Mouse (Mus musculus) layer of hippocampus, adult 11-12 months (tissue): ENCODE data around the gene E030030I06Rik.
"Not testable (repeated sequence)": the region's sequence is repeated elsewhere in the genome, so short reads cannot be mapped to it uniquely, and the experiment has no call there.

Source experiments
- DNase-seq: peaks from one replicate; pipeline ENCODE4 v3.0.0; 2022; ENCODE audit warnings: low spot score

The E030030I06Rik gene

DNA sequence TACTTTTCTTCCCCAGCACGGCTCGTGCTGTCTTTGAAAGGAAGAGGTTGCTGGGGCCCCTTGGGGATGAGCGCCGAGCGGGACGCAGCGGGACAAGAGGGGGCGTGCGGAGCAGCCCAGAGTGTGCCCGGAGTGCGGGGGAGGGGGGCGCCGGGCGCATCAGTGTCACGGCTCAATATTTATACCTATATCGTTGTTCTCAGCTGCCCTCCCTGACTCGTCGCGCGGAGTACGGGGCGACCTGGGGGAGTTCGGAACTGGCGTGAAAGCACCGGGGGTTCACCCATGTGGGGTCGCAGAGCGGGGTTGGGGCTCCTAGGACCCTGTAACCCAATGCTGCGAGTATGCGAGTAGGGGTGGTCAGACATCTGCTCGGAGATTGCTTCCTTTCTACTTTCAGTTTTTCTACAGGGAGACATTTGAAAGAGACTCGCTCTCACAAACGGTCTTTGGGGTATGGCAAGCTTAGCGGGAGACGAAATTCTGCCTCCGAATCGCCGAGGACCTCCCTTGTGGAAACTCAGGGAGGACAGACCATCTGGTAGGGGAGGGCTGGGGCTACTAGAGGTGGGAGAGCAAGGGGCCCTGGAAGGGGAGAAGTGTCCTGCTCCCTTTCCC is at the start of gene E030030I06Rik:
E030030I06Rik (minus strand) TSS at position 198 of the 618 bp plus-strand sequence.
- no peak for DNase-seq

DNA sequence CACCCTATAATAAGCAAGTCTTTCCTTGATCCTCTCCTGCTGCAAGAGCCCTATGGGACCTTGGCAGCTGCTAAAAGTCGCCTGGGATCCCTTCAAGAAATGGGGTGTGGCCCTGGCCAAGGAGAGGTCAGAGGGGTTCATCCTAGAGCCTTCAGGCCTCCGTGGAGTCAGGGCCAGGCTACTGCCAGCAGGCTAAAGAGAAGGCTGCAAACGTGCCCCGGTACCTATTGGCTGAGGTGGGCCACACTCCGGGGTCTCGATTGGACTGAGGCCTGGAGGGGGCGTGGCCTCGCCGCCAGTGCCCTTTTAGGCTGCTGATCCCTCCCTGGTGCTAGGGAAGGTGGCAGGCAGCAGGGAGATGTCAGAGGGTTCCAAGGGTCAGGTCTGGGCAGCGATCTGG is 42.0 kb upstream of the E030030I06Rik start:
- not testable (repeated sequence) for DNase-seq

DNA sequence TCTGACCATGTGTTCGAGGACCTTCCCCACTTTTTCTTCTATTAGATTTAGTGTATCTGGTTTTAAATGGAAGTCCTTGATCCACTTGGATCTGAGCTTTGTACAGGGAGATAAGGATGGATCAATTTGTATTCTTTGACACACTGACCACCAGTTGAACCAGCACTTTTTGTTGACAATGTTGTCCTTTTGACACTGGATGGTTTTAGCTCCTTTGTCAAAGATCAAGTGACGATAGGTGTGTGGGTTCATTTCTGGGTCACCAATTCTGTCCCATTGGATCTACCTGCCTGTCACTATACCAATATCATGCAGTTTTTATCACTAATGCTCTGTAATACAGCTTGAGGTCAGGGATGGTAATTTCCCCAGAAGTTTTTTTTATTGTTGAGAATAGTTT is 27.4 kb upstream of the E030030I06Rik start:
- not testable (repeated sequence) for DNase-seq

DNA sequence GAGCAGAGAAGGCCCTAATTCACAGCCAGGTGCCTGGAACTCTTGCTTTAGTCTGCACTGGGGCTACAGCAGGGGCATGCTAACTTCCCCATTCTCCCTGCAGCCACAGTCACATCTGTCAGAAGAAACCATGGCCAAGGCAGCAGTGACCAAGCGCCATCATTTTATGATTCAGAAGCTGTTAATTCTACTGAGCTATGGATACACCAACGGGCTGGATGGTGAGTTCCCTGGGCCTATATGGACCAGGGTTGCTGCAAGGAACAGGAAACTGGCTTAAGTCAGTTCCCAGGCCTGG is 25.1 kb upstream of the E030030I06Rik start:
- DNase-seq, result not testable (repeated sequence)

DNA sequence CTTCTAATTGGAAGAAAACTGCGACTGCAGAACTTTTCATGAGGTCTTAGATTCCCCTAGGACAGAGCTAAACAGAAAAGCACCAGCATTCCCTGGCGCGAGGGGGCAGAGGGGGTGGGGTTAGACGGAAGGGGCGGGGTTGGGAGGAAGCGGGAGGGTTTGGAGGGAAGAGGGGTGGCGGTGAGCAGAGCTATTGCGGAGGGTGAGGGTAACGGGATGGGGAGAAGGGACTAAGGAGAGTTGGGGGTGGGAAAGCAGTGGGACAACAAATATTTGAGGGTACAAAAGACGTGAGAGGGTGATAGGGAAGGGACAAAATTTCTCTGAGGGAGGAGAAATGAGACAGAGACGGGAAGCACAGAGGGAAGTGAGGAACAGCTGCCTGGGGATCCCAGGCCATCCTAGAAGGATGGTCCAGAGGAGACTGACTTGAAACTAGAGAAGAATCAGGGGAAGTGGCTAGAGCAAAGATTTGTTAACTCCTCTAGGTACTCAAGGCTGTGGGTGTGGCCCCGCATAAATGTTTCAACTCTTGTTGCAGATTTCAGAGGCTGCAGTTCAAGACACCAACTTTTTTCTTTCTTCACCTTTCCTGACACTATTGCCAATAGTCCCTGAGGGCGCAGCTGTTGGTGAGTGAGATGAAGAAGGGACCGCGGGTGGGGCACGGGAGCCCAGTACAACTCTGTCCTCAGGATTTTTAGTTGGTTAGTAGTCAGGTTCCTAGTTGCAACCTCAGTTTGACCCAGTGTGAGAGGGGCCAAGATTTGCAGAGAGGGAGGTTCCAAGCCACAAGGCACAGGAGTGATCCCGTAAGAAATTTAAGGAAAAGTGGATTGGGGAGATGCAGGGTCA is 24.5 kb upstream of the E030030I06Rik start:
- not testable (repeated sequence) for DNase-seq

DNA sequence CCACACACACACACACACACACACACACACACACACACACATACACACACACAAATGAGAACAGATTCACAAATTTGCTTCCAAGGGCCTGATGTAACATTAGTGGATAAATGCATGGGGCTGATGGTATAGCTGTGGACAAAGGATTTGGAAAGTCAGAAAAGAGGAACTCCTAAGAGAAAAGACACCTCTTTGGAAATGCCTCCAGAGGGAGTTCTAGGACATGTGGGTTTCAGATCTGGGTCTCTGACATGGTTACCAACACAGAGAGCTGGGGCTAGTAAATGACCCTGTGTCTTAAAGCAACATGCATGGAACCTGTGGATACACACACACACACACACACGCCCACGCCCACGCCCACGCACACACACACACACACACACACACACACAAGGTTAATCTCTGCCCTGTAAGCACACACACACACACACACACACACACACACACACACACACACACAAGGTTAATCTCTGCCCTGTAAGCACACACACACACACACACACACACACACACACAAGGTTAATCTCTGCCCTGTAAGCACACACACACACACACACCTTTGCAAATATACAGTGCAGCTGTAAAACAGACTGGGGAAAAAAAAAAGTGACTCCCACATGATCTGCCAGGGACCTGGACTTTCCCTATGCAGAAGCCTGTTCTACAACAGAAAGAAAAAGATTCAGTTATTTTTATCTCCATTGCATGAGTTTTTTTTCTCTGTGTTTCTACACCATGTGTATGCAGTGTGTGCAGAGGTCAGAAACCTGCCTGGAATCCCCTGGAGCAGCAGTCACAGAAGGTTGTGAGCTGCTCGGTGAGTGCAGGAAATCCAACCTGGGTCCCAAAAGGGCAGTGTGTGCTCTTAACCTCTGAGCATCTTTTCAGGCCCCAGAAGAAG is 23.6 kb upstream of the E030030I06Rik start:
- not testable (repeated sequence) for DNase-seq

DNA sequence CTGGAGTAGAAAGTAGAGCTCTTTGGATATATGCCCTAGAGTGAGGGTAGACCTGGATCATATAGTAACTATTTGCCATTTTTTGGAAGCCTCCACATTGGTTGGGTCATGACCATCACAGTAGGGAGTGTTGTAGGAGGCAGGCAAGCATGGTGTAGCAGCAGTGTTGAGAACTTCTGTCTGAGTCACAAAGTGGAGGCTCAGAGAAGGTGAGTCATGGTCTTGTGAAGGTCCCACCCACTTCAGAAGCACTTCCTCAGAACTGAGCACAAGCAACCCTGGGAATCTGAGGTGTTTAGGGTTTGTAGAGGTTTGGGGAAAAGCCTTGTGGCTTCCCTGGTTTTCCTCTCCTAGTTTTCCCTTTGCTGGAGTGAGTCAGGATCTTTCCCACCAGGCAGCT is 20.0 kb upstream of the E030030I06Rik start:
- not testable (repeated sequence) for DNase-seq

DNA sequence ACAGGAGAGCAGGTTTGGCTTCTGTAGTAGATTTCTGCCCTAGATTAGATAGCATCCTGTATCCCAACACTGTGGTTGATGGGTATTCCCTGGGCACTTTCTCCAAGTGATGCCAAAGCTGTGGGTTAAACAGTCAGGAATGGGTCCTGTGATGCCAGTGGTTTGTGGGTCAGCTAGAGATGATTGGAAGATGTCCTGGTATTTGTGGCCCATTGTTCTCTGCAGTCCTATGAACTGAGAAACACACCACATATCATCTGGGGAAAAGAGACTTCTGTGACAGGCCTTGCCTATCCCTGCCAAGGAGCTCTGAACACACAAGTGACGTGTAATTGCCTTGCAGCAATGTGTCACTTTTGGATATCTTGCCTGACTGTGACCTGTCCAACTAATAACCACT is 18.0 kb upstream of the E030030I06Rik start:
- not testable (repeated sequence) for DNase-seq

DNA sequence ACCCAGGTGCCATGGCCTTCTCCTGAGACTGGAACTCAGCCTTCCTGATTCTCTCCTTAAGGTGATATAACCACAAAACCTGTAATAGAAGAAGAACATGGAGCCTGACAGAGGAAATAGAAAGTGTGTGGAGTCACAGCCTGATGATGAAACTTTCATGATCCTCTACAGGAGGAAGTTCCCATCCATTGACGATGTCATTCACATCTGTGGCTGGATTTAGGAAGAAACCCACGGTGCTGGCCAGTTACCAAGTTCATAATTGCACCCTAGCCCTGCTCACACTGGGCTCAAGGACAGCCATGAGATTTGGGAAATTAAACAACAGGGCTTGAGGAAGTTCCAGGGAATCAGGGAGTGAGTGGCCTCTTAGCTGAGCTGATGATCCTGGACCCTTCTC is 17.0 kb upstream of the E030030I06Rik start:
- DNase-seq, result not testable (repeated sequence)

DNA sequence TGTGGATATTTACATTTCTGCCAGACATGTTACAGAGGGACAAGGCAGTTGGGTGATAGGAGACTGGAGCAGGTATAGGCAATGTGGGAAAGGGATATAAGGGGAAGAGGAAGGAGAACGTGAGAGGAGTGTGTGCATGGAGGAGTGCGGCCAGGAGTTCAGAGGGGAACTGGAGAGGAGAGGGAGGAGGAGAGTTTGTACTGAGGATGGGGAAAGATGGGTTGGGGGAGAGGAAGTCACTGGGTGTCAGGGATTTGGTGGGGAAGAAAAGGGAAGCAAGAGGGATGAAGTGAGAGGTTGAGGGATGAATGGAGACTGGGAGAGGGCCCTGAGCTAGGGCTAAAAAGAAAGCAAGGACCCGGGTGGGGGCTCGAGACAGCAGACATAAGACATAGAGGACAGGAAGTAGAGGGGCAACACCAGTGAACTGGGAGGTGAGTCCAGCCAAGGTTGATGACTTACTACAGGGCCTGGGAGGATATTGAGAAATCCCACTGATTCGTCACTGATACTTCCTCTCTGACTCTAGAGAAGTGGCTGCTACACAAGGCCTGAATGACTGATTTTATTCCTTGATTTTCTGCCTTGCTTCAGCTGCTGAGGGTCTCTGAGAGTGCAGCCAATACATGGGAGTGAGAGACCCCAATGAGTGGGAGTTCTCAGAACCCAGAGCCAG is 16.4 kb upstream of the E030030I06Rik start:
- not testable (repeated sequence) for DNase-seq

DNA sequence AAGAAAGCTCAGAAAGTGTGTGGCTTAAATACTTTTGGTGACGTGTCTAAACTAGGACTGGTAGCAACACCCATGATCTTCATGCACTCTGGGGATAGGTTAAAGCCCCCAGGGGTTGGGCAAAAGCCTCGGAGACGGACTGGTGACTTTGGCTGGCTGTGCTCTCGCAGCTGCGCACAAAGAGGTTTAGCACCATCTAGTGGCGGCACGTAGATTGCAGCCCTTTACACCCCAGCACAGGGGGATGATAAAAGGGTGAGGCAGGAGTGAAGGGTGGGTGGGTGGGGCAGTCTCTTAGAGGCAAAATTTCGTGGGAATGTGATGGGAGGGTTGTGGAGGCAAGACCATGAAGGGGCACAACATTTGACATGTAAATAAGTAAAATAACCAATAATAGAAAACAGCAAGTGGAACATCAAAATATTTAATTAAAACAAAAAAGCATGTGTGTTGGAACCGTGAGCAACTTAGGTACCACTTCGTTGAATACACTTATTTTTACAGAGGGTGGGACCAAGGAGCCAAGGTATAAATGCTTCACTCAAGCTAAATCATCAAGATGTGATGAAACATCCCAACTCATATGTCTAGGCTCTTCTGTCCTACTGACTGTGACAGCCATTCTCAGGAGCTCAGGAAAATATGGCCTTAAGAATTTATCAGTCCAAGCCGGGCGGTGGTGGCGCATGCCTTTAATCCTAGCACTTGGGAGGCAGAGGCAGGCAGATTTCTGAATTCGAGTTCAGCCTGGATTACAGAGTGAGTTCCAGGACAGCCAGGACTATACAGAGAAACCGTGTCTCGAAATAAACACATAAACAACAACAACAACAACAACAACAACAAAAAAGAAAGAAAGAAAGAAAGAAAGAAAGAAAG is 14.9 kb upstream of the E030030I06Rik start:
- DNase-seq, result peak; percentile 69

DNA sequence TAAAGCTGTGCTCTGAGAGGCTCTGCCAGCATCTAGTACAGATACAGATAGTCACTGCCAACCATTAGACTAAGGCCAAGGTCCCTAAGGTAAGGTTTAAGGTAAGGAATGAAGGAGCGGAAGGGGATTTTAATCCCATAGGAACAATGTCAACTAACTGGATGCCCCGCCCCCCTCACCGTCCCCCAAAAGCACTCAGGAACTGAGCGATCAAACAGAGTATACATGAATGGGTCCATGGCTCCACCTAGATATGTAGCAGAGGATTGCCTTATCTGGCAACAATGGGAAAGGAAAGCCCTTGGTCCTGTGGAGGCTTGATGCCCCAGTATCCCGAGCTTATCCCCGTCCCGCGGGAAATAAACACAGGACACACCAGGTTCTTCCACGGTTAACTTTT is 14.2 kb upstream of the E030030I06Rik start:
- not testable (repeated sequence) for DNase-seq

DNA sequence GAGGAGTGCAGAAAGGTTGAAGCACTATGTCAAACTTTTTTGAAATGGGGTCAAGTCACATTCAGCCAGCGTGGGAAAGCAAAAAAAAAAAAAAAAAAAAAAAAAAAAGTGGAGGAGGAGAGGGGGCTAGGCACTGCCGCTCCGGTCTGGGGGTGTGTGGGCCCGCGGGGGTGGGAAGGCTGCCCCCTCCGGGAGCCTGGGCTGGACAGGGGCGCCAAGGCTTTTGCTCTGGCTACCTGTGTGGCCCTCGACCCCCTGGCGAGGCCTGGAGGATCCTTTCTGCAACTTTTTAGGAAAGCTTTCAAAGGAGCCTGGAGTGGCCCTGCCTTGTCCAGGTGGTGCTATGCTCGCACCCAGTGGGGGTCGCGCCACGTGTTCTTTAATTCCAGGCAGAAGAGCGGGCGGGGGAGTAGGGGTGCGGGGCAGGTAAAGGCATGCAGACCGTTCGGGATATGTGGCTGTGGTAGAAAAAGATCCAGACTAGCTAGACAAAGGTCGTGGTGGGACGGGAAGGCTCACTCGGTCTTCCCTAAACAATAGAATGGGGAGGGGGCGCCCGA is 10.6 kb upstream of the E030030I06Rik start:
- DNase-seq, result no peak

DNA sequence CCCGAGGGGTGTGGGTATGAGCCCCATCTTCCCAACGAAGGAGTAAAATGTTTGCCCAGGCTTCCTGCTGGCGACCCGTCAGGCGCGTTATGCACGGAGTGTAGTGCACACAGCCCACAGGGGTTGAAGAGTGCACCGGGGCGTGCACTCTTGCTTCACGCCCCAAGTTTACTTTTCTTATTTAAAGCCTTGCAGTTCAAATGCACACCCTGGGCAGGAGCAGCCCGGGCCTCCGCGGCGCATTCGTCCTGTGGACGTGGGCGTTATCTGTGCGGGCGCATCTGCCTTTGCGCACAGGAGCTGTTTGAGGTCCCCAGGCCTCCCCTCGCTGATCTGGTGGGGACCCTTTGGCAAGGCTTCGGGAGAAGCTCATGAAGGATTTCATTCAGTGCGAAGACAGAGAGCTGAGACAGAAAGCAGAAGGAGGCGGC is 10.1 kb upstream of the E030030I06Rik start:
- no peak for DNase-seq

DNA sequence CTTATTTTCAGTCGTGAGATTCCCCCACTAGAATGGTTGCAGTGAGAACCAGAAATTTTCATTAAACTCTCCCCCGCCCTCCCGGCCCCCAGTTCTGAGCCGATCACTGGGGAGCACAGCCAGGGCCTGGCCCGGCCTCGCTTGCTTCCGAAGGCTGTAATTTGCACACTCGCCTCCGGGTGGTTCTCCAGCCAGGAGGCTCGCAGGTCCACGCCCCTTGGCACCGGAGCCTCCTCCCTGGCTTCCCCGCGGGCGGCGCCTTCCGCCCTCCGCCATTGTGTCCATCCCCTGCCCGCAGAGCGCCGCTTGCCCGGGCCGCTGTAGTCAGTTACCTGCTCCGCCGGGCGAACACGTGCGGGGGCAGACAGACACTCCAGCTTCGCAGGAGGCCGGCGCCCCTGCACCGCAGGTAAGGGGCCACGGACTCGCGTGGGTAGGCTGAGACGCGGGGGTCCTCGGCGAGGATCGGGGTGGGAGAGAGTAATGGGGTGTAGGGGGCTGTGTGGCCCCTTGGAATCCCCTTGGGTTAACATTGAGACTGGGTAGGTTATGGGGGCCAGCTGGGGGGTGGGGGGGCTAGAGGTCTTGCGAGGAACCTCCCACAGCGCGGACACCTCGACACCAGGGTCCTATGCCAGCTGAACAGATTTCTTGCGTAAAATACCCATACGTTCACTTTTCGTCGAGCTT is 9.4 kb upstream of the E030030I06Rik start, which contains the start of the genes Raet1e and H60b:
Raet1e (plus strand) TSS at position 260 of the 690 bp plus-strand sequence.
H60b (plus strand) TSS at position 277 of the 690 bp plus-strand sequence.
- not testable (repeated sequence) for DNase-seq

DNA sequence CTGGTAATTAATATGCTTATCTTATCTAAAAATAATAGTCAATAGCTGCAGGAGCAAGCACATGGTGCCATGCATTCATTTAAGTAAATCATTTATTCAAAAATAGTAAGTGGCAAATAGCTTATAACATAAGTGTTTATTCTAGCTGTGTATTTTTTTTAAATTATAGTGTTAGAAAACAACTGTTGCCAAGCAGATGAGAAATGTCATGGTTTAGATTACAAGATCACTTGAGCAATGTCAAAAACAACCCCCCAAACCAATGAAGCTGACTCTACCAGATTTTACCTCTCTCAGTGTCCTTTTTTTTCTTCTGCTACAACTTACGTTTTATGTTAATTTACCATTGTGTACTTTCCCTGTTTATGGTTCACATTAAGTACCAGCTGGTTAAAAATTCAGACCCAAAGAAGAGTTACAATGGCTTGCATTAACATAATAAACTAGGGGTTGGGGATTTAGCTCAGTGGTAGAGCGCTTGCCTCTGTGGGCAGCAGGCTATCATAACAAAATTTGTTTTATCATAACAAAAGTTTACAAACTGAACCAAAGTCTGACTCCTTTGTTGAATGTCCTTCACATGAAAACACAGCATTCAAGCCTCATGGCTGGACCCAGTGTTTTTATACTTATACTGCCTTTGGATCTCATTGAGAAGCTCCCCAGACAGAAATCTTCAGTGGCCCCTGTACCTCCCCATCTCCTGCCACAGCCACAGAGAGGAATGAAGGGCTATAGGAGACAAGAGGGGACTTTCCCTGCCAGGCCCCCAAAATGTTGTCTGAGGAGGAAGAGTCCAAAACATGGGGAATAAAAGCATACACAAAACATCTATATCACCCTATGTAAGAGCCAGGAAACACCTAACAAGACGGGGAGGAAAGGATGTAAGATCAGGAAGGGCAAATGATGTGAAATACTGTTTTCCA is 6.1 kb upstream of the E030030I06Rik start:
- no peak for DNase-seq

DNA sequence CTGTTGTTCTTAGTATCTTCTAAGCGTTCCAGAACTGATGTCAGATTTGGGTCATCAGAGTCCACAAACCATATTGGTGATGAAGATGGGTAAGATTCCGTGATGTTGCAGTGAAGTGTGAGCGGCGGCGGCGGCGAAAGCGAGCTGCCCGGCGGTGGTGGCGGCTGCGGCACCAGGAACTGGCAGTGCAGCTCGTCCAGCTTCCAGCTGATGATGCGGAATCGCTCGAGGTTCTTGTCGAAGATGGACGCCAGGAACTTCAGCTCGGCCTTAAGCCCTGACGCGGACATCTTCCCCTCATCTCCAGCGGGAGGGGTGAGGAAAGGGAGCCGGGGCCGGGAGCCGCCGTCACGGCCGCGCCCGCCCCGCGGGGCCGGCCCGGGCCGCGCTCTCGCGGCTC is 5.1 kb upstream of the E030030I06Rik start:
- DNase-seq, result not testable (repeated sequence)

DNA sequence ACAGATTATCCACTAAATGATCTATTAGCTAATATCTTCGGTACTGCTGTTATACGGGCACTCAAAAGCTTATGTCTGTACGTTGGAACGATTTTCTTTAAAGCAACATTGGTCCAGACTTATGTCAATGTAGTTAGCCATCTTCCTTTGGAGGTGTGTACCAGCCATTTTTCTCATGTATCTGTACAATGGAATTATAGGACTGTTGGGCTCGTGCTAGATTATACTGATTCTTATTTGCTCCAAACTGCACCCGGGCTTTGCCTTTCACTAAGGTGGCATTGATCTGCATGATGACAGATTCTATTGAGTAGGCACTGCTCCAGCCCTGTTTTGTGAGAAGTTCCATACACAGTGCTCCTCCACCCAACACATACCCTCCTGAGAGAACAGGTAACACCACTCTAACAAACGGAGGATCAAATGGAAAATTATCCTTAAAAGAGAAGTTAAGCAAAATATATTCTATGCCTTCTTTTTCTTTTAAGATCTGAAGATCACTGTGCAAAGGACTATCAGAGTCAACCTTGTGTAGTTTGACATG is 4.1 kb upstream of the E030030I06Rik start:
- DNase-seq, result not testable (repeated sequence)
